Mouse (Mus musculus): Measurements from ENCODE around the gene Exosc7.
A peak's percentile ranks its signal among the peaks of the same experiment; 100 is the strongest.

Exosc7 gene

DNA sequence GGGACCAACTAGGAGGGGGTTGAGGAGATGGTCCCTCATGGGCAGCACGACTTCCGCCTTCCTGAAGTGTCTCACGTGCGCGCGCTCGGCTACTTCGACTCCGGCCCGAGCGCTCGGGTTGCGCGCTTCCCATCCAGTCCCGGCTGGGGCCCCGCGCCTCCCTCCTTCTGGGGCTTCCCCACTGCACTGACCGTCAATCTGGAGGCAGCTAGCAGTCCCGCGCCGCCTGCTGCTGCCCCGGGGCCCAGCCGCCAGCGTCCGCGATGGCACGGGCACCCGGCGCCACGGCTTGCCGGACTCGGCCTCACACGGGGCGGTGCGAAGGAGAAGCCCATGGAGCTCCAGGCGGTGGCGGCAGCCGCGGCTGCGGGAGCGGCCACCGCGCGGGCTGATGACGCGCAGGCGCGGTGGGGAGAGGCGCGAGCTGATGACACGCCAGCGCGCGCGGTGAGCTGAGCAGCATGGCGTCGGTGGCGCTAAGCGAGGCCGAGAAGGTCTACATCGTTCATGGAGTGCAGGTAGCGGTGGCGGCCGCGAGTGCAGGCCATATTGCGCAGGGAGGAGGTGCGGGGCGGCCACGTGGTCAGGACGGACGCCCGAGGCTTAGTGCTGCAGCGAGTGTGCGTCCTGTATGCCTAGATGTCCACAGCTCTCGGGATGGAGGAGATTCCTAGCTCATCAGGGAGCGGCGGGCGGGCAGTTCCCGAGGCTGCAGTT, at the start of gene Exosc7, which contains the start of gene Zdhhc3:
Gene Exosc7, plus strand, starts transcription at position 411 of the 717 bp plus-strand sequence.
Gene Zdhhc3, minus strand, starts transcription at position 401 of the 717 bp plus-strand sequence.
- peak; percentile 94 for DNase-seq

DNA sequence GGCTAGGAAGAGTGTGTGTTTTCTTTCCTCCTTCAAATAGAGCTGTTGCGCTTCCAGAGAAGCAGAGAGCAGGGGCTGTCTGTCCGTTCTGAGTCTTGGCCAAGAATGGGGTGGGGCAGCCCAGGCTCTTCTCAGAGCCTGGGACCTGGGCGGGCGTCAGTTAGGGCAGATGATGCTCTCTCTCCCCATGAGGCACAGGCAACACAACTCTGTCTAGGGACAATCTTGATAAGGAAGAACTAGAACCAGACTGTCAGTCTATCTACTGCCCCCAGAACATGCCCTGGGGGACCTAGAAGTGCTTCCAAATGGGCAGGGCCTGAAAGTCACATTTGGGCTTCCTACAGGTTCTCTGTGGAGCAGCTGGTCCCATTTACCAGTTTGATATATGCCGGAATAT, 33.9 kb upstream of the Exosc7 start:
- no peak for DNase-seq

DNA sequence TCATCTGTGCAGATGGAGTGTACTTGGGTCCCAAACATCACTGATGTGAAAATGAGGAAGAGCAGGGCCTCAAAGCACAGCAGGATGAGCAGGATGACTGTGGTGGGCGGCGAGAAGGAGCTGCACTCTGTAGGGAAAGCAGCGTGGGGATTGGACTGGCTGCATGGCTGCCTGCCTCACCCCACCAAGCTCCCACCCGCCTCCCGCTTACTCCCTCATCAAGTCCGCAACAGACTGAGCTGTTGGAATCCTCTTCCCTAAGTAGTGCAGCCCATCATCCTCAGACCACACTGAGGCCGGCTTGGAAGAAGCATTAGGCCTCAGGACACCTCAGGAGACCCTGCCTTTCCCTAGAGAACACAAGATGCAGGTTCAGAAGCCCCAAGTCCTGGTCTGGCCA, 32.7 kb upstream of the Exosc7 start:
- no peak for DNase-seq

DNA sequence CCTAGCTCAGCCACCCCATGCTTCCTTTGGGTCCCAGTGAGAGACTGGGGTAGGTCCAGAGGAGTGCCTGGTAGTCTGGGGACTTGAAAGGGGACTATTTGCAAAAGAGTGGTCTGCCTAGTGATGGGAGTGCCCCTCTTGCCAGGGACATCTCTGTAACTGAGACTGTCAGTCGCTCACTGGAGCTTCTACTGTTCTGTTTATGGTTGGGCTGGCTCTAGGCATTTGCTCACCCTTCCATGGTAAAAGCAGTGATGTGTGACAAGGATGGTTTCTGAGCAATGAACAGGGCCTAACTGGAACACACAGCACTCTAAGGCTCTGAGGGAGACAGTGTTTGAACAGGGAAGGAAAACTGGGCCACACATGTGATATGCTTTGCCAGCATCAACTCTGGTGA, 32.2 kb upstream of the Exosc7 start:
- no peak for DNase-seq

DNA sequence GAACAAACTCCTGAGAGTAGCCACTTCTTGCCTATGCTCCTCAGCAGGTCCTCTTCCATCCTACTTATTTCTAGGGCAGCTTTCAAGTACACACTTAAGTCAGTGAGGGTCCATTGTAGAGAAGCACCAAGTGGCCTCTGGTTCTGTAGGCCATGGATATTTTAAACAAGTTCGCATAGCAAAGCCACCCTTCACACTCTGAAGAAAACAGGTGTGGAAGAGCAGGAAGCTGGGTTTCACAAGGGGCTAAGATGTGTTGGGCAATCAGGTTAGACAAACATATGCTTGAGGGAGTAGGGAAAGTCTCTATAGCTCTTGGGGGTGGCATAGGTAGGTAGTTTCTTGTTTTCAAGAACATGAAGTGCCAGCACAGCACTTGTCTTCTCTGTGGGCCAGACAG, 27.6 kb upstream of the Exosc7 start:
- no peak for DNase-seq

DNA sequence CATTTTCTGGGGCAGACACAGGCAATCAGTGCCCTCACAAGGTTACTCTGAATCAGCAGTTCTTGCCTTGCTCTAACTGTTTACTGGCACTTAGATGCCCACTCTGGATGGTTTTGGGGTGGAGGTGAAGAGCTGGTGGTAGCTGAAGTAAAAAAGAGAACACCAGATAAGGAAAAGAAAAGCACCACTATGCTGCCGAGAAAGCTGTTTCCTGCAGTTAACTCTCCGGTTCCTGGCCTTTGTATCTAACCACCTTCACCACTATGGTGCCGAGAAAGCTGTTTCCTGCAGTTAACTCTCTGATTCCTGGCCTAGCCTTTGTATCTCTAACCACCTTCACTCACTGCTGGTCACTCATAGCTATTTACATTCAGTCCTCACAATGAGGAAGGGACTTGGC, 25.5 kb upstream of the Exosc7 start:
- no peak for DNase-seq

DNA sequence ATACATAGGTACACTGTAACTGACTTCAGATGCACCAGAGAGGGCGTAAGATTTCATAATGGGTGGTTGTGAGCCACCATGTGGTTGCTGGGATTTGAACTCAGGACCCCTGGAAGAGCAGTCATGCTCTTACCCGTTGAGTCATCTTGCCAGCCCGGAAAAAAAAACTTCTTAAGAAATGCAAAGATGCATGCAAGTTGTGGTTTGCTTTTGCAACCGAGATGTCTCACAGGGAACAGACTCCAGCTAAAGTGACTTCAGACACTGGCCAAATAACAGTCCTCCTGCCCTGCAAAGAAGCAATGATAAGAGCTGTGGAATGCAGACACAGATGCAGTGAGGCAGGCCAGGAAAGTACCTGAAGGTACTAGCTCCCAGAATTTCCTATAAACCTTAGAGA, 22.2 kb upstream of the Exosc7 start:
- no peak for DNase-seq

DNA sequence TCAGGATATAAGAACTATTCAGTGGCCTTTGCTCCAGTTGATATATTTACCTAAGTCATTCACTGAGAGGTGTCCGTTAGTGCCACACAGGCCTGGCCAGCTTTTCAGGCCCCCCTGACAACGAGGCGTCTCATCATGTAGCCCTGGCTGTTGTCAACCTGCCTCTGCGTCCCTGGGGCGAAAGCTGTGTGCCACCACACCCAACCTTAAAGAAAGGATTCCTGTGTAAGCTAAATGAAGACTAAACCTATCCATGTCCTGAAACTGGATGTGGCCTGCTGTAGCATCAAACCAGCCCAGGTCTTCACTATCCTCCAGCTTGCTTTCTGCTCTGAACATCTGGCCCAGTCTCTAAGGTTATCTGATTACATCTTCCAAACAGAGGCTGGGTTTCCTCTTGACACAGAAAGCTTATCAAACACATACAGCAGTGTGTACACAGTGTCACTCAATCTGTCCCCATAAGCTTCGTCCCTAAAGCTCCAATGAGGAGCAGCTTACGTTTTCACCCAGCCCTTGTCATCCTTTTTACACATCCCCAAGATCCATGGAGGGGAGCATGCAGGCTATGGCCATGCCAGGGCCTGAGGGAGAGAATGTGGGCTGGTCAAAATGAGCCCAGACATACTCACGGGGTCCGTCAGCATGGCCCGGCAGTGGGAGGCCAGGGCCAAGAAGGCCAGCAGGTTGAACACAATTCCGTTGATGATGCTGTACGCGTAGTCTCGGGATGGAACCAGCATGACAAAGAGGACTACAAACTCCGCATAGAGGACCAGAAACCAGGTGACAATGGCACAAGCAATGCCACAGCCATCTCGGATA, 13.2 kb upstream of the Exosc7 start:
- no peak for DNase-seq

DNA sequence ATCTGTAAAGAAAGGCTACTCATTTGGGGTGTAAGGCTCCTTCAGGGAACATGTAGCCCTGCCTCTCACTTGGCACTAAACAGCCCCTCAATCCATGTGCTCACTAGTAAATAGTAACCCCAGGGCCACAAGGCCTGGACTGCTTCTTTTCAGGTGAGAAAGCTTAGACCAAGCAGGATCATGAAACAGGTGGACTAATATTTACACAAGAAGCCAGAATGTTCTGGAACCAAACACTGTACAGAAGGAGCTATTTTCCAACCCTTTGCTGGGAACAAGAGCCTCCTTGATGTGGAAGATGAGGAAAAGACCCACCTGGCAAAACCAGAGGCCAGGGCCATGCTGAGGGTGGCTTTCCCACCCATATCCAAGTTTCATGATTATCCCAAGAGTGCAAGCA, 9.6 kb upstream of the Exosc7 start:
- no peak for DNase-seq

DNA sequence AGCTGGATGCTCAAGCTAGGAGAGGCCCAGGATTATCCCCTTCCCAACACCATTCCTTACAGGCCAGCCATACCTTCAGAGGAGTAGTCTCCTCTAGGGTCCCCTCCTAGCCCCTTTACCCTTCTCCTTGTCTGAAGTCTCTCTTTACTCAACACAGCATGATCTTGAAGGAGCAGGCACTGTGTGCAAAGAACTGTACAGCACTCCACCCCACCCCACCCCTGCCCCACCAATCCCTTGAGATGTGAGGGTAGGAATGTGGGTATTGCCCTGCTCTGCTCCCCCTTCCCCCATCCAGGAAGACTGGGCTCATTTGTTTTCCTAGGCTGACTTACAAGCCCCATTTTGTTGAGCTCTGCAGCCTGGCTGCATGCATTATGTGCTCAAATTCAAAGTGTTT, 8.7 kb upstream of the Exosc7 start:
- DNase-seq, result no peak

DNA sequence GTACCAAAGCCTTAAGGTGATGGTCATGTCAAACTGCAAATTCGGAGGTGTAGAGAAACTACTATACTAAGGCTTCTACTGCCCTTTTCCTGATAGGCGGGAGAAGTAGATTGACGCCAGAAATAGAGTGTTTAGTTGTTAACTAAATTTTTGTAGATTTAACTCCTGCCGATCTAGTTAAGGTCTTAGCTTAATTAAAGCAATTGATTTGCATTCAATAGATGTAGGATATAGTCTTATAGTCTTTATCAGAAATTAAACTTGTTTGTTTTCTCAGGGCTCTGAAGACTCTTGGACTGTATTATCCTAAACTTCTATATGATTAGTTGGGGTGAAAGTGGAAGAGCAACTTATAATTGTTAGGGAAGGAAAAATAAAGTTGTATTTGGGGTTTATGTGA, 5.8 kb upstream of the Exosc7 start:
- no peak for DNase-seq

DNA sequence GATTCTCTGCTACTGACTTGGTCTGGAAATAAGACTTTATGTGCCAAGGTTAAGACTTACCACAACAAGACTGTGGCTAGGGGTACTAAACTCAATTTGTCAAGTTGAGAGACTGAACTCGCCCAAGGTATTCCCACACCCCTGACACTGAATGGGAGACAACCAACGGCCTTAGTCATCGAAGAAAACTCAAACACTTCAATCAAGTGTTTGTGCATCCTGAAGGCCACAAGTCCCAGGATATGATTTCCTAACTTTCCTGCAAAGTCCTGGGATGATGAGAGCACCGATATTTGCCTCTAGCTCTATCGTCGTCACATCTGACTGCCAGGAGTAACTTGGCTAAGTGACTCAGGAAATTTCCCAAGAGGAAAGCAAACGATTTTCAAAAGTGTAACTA, 3.8 kb upstream of the Exosc7 start:
- no peak for DNase-seq

DNA sequence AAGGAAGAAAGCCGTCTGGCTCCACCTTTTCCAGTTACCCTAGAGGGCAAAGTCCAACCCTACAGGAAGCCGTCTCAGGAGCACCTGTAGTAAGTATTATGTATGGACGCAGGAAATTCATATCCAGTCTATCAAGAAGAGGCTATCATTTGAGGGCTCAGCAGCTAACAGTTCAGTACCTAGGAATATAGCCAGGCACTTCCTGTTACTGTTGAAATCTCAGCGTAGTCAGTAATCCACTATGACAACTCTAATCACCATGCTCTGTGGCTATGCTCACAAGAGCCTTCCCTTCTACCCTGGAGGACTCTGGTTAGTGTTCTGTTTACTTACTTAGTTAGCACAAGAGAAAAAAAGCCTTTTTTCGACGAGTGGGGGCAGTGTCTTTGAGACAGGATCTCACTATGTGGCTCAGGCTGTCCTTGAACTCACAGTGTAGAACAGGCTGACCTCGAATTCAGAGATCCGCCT, 1.2 kb upstream of the Exosc7 start:
- peak in 1 of 2 experiments; percentile 13 for DNase-seq

DNA sequence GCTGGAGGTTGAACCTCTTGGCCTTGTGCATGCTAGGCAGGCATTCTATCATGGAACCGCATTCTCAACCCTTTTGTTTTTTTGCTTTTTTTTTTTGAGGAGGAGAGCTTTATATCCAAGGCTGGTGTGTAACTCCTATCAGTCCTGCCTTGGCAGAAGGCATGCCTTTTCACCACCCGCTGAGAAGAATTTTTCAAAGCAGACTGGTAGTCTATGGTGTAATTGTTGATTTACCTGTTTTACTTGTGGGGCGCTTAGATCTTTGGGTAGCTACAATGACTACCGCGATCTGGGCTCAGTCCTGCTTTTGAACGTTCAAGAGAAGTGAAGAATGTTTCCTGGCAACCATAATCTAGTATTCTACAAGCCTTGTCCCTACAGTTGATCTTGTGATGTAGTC, 916 bp downstream of the Exosc7 start:
- DNase-seq, result peak; percentile 41 to 55

DNA sequence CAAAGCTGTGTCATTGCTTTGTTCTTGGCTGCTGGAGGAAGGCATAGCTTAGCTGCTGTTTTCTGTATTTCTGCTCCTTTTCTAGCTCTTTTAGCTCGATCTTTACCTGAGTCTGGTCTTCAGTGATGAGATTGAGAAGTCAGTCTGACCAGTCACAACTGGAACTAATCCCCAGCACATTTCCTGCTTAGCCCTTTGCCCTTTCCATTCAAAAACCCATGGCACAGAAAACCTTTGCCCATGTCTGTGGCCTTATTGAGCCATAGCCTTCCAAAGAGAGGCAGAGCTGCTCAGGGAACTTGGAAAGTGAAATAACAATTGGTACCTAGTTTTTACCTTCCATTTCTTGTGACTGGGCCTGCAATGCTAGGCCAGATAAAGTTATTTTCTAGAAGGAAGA, 2.6 kb downstream of the Exosc7 start:
- no peak for DNase-seq

DNA sequence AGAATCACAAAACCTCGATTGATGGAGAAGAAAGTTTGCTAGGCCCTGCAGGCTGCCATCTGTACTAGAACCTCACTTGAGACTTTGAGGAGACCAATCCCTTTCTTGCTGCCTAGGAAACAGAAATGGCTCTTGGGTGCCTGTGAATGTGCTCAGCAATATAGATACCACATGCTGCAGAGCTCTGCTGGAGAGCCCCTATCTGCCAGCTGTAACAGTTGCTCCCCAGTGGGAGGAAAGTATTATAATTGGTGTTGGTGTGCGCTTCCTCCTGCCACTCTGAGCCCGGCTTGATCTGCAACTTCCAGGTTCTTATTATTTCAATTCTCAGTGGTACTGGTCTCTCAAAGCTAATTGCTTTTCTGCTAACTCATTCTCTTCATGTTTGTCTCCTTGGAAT, 10.0 kb downstream of the Exosc7 start:
- no peak for DNase-seq

DNA sequence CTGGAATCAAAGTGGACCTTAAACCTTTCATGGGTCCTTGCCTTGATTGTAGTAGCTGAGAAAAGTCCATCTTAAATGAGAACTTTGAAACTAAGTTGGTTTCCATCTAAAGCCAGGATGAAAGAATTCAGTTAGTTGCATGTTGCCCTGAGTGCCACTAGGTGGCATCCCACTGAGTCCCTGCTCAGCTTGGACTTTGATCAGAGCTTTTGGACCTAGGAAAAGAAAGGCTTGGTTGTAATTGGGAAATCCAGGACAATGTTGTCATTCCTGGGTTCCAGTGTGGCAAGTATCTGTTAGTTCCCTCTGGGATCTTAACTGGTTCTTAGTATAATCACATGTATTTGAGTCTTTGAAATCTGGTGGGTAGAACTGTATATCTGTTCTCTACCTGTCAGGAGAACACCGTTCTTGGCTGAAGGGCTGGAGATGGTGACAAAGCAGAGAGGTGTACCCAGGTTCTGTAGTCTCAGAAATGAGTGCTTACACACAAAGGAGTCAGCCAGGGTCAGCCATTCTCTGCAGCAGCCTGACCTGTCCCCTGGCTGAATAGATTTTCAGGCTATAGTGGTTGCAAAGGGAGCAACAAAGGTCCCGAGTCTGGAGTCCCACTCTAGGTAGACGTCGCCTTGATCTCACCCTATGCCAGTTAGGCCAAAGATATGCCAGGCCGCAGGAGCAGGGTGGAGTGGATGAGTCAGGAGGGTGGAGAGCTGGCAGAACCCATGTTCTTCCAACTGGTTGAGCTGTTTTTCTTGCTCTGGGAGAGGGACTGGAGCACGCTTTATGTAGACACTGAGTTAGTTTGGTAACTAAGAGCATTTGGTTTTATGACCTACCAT, 10.8 kb downstream of the Exosc7 start:
- DNase-seq, result peak; percentile 30 to 51

DNA sequence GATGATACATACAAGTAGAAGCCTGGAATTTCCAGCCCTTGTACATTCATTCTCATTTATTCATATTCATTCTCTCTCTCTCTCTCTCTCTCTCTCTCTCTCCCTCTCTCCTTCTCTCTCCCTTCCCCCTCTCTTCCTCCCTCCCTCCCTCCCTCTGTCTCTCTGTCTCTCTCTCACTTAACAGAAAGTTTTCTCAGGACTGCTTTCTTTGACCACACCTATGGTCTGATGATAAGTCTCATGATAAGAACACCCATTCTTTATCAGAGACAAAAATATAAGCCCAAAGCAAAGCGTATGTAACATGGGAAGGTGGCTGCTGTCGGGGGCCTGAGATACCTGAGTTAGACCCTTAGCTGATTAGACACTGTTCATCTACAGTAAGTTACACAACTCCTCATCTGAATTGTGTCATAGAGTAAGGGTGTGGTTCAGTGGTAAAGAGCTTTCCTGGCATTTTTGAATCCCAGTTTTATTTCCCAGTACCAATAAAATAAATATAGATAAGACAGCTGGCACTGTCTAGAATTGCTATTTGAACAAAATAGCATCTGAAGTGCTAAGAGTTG, 11.5 kb downstream of the Exosc7 start:
- no peak for DNase-seq

DNA sequence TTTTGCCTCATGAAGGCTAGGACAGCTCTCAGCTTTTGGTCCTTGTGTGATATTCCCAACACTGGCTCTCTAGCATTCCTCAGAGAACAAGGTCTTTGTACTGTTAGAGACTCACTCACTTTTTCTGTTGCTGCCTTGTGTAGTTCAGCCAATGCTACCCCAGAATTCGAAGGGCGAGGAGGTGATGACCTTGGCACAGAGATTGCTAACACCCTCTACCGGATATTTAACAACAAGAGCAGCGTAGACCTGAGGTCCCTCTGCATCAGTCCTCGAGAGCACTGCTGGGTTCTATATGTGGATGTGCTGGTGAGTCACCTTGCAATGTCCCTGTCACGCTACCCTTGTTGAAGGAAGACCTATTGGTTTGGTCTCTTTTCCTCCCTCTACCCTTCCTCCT, 14.6 kb downstream of the Exosc7 start:
- no peak for DNase-seq

DNA sequence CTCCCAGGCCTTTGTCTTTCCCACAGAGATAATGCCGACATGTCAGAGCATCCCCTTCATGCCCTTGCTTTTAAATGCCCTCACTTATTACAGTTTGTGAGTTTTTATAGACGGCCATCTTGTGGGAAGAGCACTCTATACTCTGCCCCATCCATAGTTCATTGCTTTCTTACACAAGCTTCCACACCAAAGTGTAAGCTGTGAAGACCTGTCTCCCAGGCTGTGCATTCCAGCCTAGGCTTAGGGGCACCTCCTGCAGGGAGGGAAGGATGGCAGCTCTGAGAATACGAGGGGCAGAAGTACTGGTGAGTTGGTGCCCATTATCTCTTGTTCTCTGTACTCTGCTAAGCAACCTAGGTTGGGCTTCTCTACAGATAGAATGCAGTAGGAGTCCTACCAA, 20.0 kb downstream of the Exosc7 start:
- DNase-seq, result no peak

DNA sequence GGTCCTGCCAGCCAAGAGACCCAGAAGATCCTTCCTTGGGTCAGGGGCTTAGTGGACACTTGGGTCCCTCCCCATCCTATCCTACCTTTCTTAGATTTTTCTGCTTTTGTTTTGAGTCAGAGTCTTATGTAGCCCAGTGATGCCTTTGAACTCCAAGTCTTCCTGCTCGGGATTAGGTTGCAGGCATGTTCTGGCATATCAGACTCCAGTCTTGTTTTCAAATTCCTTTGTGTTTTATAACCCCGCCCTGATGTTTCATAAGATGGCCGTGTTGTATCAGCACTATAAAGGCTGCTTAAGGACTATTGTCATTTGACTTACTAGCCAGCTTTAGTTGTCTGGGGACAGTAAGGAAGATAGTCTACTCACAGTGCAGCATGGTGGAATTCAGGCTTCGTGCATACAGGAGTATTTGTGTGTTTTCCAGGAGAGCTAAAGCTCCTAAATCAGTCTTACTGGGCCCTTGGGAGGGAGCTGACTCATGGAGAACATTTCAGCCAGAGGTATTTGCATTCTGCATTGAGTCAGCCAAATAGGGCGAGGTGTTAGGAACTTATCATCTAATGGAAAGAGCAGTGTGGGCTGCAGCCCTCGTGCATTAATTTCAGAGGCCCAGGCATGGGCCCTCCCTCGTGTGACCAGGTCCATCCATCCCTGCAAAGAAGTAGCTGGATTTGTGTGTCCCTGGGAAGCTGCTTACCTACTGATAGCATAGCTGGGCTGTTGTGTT, 24.1 kb downstream of the Exosc7 start:
- DNase-seq, result no peak

DNA sequence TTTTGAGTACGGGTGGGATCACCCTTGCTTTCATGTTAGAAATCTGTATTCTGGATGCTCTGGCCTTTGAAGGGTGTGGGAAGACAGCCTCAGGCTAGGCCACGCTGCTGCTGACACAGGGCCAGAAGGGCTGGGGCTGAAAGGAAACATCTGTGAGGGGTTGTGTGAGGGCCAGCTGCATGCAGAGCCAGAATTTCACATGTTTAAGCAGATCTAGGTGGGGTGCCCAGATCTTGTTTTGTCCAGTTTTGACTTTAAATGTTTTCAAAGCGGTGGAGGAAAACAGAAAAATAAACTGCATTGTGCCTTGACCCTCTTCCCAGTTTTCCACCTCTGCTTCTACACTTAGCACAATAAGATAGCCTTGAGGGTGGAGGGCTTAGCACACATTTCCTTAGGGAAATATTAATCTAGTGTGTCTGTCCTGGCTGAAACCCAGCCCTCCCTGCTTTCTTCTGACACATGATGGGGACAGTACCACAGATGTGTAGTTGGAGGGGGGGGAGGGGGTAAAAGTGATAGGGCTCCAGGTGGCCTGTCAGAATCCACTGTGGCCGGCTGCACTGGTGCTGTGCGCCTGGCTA, 26.0 kb downstream of the Exosc7 start:
- peak; percentile 26 to 42 for DNase-seq

All from cerebellum, postnatal 10 days (tissue).